Mouse (Mus musculus) lung, postnatal 0 days (tissue): Measurements from ENCODE around the gene Rab27a.

Experiments
- CTCF ChIP-seq: IDR thresholded peaks from 2 replicates; pipeline ENCODE4 v1.5.1; 2016; ENCODE audit warnings: antibody characterized with exemption, mild to moderate bottlenecking
- EP300 ChIP-seq: IDR thresholded peaks from 2 replicates; pipeline ENCODE4 v1.6.1; 2016; ENCODE audit warnings: antibody characterized with exemption, mild to moderate bottlenecking, control low read depth

GRCm38 (mm10) chr9:73094580-73094979, 49.9 kb downstream of the Rab27a start:
- TF ChIP-seq CTCF (no peak), EP300 (no peak)
